Mouse (Mus musculus): ENCODE data around the gene Nckap5. TPM values are rescaled to one million over a fixed set of nuclear protein-coding genes. Genes with fewer than 3 reads are reported as not detected.
A peak's percentile ranks its signal among the peaks of the same experiment; 100 is the strongest.

The Nckap5 gene
- total RNA-seq, 4 experiments from 2014 or later, result 6.8 to 11.7 (median 8.7) TPM

DNA sequence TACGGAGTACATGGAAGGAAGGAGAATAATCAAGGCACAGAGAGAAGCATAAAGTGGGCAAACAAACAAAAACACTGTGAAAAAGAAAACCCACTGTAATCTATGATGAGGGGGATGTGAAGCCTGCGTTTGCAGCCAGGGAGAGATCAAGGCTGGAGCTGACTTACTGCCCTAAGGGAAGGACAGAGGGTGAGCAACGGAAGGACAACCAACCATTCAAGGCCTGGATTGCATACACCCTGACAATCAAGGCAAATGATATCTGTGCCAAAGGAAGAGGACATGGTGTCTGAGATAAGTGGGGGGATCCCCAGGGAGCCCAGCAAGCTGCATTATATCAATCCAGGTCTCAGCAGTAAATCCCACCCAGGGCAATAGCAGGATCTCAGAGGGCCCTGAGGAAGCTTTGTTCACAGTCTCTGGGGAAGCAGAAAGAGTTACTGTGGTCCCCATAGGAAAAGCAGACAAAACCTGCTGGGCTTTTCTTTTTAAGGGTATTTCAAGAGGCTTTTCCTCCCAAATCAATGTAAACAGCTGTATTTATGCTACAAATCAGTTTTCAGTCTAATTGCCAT lies 265.4 kb downstream of the Nckap5 start:
- DNase-seq (ENCODE audit: low spot score), result no peak

DNA sequence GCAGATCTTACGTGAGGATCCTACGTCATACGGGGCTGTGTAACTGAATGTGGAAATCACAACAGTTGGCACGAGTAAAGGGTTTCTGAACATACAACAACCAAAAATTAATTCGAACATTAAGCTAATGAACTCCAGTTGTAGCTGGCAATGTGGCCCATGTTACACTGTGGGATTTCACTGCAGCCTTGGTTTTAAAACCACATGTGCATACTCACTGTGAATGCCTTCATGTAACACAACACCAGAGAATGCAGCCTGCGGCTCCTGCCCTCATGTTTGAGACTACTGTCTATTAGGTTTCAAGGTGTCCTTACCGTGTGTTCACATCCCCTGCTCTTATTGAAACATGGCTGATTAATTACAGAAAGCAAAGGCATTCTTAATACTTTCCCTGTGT lies 269.7 kb downstream of the Nckap5 start:
- DNase-seq (ENCODE audit: low spot score), result no peak

DNA sequence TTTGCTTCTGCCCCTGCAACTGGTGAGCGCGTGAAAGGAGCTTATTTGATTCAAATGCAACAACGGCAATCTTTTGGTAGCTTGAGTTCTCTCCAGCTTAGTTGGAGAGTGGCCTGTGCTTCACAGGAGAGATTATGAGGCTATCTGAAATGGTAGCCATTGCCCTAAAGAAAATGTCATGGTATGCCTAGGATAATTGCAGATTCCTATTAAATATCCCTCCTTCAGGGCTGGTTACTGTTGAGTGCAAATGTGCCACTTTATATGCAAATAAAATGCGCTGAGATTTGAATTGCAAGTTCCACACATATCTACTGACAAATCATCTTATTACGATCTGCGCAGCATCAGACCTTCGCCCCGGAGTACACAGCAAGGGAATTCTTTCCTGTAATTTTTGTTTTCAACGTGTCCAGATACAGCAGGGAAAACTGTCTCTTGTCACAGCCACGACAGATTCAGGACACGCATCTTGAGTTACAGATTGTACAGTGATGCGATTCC lies 272.8 kb downstream of the Nckap5 start:
- DNase-seq (ENCODE audit: low spot score), result no peak

DNA sequence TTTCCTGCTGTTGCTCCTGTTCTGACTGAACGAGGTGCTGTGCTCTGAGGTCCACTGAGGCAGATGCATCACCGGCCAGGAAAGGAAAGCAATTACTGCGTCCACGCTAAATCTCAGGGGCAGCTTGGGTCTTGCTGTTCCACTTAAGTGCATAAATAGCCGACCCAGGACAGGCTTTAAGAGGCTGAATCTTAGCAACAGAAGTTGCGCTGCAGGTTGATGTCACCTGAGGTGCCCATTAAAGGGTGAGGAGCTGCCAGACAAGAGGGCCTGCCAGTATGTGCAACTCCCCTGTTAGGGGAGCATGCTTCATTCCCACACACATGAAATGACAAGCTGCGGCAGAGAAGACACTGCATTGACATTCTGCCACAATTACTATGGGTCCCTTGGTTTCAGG lies 282.6 kb downstream of the Nckap5 start:
- no peak for DNase-seq (ENCODE audit: low spot score)

DNA sequence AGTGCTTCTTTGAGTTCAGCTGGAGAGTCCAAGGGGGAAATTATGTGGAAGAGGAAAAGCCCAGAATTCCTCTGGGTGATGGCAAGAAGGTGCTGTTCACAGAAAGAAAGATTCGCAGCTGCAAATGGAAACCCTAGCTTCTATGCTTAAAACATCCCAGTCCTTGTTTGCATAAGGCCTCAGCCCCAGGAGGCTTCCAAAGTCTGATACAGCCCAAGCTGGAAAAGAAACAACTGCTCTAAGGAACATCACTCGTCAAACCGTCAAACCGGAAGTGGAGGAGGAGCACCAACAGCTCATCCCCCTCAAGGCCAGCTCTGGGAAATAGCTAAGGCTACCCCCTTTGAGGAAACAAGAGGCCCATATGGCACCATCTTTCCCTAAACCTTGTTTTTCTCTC lies 286.1 kb downstream of the Nckap5 start:
- DNase-seq (ENCODE audit: low spot score), result no peak

DNA sequence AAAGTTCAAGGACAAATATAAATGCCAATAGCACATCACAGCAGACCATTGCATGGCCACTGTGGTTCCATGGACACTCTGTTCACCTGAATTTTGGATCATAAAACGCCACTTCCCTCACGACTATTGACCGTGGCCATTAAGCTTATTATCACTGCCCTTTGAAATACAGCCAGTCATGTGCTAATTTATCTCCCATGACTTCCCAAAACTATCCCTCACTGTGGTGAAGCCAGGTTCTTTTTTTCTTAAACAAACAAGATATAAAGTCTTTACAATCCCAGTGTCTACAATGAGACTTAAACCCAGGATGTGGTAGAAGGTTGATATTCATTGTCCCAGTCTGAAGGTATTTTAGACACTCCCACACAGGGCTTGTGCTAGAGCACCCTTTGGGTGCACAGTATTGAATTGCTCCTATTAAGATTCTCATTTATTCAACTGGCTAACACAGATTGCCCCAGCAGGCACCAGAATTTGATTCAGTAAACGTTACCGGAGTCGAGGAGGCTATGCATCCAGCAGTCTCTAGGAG lies 293.3 kb downstream of the Nckap5 start:
- DNase-seq (ENCODE audit: low spot score), result no peak

DNA sequence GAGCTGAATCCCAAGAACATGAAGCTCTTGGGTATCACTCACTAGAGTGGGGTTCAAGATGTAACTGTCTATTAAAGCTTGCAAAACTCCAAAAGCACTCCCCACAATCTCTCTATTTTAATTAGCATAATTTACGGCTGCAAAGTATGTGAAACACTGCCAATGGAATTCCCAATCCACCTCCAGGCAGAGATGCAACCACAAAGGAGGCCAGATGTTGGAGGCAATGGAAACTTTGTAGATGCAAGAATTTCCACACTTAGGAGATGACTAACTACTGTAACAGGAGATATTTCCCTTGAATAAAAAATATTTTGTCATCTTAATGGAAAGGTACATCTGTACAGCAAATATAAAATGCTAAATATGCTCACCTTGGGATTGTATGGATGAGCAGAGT lies 295.1 kb downstream of the Nckap5 start:
- no peak for DNase-seq (ENCODE audit: low spot score)

DNA sequence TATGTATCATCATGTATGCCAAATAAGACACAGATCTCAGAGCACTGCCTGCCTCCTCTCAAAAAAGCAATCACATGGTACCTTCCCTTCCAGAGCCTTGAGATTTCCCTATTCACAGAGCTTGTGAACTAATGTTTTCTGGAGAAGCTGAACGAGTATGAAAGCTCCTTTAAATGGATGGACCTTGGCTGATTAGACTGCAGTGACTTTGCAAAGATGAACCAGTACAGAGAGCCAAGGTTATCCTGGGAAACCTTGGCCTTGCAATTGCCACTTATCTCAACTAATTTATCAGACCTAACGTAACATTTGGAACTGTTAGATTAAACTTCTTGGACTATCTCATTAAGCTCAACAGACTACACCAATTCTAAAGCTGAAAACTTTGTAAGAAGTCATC lies 296.6 kb downstream of the Nckap5 start:
- DNase-seq (ENCODE audit: low spot score), result no peak

DNA sequence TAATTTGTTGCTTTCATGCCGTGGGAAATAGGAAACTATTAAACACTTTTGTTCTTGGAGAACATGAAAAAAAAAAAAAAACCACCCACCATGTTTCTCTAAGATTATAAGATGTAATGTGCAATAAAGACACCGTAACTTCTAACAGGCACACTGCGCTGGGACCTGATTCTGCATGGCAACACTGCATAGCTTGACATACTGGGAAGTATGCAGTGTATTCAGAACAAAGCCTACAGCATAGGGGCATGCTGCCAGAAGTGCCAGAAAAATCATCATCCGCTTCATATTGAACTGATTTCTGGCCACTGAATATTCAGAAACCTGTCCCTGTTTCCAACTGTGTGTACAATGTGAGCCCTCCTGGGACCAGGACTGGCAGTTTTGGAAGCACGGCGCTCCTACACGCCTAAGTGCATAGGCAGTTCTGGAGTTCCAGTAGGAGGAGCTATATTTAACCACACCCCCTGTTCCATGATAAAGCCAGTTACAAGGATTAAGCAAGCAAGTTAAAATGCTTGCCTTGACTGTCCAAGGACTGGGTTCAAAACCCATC lies 302.5 kb downstream of the Nckap5 start:
- no peak for DNase-seq (ENCODE audit: low spot score)

DNA sequence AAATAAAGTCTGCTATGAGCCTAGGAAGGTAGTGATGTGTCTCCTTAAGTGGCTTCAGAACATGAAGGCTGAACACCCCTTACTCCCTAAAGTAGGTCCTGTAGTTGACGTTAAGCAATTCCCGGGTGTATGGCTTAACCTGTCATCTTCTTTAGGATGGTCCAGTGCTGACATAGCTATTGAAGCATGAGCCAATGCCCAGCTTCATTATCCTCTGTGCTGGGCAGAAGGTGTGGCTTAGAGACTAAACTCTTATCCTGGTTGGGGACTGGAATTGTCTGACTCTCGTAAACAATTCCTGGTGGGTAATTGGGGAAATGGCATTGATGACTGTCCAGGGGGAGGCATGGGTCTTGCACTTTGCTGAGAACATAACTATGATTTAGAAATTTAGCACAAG lies 312.5 kb downstream of the Nckap5 start:
- DNase-seq (ENCODE audit: low spot score), result no peak

DNA sequence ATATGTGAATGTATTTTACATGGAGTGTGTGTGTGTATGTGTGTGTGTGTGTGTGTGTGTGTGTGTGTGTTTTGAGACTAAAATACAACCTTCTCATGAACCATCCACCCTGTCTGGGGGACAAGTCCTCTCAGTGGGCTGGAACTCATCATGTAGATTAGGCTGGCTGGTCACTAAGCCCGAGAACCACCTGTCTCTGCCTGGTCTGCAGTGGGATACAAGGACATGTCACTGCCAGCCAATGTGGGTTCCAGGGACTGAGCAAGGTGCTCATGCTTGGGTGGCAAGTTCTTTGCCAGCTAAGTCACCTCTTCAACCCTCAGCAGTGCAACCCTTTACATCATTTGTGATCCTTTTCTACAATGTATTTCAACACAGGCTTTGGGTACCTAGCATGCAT lies 313.2 kb downstream of the Nckap5 start:
- no peak for DNase-seq (ENCODE audit: low spot score)

DNA sequence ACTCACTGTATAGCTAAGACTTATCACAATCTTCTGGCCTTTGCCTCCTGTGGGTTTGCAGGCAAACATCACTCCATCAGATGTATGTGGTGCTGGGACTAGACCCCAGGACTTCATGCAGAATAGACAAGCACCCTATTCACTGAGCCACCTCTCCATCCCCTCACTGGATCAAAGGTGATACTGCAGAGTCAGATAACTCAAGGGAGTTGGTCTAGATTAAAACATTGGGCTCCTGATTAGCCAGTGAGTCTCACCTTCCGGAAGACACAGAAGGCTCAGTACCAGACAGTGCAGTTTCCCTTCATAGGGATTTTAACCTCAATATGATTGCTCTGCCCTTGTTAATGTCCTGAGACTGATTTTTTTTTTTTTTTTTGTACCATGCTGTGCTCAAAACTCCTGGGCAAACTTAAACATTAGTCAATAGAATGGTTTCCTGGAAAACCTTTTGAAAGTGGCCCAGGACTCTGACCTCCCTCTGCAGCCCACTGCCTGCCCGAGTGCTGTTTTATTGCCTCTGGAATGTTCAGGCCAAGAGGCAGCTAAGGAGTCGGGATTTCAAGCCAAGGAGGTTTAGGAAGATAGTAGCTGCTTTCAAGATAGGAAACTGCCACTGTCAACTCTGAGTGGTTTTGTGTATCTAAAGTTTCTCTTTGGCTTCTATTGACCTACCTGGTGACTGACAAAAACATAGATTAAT lies 315.4 kb downstream of the Nckap5 start:
- no peak for DNase-seq (ENCODE audit: low spot score)

DNA sequence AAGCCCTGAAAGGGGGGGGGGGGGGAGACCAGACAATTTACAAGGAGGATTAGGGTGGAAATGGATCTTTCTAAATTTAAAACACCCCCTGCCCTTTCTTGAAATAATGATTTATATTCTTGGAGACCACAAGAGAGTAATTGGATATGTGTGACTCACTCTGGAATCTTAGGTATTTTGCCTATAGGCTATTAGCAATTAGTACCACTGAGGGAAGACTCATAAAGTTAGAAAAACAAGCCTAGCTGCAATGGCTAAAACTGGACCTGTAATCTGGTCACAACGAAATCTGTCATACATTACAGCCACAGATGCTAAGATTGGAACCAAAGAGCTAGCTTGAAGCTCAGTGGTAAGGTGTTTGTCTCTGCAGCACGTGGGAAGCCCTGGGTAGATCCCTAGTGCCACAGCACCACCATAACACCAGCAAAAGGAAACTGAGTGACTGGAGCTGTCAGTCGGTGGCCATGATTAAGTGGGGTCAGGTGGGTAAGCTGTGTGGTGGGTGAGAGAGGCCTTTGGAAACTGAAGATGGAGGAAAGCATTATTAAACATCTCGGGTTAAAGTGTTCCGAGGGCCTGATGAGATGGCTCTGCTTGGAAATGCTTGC lies 318.7 kb downstream of the Nckap5 start:
- DNase-seq (ENCODE audit: low spot score), result no peak

DNA sequence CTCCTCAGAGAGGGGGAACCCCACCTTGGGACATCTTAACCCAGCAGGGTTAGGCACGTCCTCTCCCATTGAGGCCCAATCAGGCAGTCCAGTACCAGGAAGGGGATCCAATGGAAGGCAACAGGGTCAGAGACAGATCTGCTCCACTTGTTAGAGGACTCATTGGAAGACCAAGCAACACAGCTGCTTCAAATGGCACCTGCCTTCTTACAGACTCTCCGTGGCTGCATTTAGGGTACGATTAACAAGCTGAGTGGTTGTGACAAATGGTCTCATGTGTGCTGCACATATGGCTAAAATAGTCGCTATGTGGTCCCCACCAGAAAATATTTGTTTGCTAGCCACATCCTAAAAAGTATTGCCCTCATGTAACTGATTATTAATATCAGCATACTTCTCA lies 325.9 kb downstream of the Nckap5 start:
- no peak for DNase-seq (ENCODE audit: low spot score)

DNA sequence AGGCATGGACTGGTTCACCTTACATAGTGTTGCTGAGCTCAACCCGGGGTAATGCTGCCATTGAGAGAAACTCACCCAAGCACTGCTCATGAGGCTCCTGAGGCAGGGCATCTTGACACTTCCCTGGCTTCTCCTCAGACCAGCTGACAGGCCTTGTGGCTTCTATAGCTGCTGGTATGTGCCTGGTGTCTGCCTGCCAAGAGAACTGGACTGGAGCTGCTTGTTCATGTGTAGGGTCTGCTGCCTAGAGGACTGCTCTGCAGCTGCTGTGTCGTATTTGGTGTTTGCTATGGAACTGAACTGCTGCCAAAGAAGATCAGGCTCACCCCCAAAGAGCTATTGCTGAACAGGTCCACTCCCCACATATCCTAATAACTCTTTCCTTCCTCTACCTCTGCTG lies 327.9 kb downstream of the Nckap5 start:
- DNase-seq (ENCODE audit: low spot score), result no peak

DNA sequence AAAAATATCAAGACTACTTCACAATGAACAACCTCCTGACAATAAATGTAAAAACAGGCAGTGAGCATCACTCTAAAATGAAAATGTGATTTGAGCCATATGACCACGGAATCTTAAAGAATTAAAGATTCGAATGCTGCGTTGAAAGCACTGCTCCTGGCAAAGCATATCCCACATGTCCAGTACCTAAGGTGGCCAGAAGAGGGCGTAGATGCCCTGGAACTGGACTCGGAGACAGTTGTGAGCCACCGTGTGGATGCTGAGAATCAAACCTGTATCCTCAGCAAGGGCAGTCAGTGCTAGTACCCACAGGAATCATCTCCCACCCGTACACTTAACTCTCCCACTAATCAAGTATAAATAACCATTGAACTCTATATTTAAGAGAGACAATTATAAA lies 333.9 kb downstream of the Nckap5 start:
- DNase-seq (ENCODE audit: low spot score), result no peak

DNA sequence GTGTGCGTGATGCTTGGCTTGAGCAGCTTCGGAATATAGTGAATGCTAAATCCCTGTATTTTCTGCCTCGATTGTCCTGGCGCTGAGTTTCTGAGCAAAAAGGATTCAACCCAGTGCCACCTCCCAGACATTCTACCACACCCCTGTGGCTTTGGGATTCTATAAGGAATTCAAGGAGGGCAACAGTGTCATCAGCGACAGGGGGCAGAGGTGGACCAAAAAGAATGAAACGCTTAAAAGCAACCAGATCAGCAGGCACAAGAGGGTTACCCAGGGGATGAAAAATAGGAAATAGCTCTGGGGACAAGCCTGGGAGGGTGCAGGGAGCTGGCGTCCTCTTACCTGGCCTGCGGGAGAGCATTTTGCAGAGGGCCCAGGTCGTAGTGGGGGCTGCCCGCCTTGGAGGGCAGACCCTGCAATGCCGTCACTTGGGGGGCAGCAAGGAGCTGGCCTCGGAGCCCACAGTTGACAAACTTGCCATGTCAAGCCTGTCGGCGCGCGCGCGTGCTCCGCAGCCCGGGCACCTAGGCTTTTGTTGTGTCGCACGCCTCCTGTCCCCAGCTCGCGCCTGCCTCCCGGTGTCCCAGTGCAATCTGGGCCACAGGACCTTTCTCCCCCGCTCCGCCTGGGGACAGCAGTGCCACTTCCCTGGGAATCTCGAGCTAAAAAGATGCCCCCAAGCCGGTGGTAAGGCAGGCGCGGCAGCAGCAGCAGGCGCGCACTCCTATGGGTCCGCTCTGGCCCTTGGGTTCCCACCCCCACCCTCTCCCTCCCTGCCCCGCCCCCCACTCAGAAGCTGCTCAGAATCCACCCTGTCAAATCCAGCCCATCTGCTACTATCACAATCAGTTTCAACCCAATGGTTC lies 338.2 kb downstream of the Nckap5 start:
- DNase-seq (ENCODE audit: low spot score), result peak; percentile 17

DNA sequence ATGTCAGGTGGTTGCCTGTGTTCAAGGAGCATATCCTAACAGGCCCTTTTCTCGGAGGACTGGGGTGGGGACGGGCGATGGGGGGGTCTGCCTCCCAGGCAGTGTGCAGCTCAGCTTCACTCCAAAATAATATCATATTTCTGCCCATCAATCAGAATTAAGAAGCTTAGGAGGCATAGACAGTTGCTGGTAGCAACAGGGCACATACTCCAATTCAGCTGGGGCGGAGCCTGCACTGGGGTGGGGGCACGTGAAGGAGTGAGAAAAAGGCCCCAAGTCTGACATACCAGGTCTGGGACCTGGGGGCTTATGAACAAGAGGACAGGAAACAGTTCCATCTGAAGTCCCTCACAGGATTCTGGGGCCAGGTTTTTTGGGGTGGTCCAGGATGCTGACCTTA lies 339.2 kb downstream of the Nckap5 start:
- no peak for DNase-seq (ENCODE audit: low spot score)

DNA sequence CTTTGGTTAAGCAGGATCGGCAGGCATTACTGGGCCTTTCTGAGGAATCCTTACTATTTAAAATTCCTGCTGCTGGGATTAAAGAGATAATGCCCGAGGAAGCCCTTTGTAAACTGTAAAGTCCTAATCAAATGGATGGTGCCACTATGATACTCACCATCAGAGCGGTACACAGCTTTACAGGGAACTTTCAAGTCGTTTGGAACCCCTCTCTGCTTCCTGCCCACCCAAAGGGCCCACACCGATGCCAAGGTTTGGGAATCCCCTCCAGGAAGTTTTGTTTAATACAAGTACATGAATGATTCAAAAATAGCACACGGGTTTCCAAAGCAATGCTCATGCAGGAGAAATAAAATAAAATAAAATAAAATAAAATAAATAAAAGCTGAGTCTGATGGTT lies 340.3 kb downstream of the Nckap5 start:
- no peak for DNase-seq (ENCODE audit: low spot score)

DNA sequence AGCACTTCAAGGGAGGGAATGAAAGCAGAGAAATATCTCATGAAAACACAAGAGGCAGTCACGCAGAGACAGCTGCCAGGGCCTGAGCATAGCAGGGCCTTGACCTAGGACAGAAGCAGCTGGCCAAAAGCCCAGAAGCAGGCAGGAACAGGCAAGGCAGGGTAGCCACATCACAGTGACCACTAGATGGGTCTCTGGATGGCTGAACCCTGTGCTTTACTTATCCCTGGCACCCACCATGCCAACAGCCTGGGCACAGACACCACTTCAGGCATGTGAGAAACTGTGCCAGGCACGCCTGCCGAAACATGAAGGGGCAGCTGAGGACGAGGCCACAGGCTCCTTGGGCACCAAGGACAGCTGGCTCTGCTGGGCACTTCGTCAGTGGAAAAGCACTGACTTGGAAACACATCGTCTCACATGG lies 345.9 kb downstream of the Nckap5 start:
- DNase-seq (ENCODE audit: low spot score), result peak; percentile 77

DNA sequence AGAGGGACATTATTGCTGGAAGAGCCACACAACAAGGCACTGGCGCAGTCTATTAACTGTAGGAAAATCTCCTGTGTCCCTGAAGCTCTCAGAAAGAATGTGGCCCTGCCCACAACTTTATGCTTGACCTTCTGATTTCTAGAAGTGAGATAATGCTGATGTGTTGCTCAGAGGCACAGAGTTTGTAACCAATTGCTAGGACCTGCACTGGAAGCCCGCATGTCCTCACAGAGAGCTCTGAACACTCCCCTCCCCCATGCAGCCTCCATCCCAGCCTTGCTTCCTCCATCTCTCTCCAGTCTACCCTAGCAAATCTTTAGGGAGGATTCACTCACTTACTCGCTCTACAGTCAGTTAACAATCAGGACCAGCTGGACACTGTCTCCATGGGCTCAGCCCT lies 346.9 kb downstream of the Nckap5 start:
- DNase-seq (ENCODE audit: low spot score), result no peak
